Mouse (Mus musculus): Measurements from ENCODE around the gene Fam32a.

Gene Fam32a

DNA sequence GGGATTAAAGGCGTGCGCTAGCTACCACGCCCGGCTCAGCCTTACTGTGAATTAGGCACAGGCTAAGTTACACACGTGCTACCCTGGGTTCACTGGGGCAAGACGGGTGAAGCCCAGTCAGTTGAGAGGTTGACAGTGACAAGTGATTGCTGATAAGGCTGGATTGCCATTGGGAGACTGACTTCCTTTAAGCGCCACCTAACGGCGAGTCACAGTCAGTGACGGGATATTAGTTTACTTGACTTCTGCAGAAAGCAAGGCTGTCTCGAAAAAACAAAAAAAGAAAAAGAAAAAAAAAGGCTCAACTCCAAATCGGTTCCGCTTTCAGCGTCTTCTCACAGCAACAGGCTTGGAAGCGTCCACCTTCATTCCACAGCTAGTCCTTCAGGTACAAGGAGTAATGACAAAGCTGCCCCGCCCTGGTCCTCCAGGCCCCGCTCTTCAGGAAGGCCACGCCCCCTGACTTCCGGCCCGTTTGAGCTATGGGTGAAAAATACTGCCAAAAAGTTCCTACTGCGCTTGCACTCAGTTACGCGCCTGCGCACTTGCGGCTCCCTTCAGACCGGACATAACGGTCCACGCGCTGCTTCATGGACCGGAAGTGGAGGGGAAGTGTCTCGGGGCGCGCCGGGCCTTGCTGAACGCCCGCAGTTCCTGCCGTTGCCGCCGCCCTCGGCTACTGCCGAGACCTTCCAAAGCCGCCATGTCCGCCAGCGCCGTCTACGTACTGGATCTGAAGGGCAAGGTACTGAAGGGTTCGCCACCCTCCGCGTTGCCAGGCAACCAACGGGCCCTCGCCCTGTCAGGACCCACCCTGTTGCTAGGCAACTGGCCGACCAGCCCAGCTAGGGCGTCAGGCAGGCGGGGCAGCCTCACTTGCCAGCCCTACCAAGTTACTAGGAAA lies 20.2 kb downstream of the Fam32a start, which contains the start of gene Ap1m1:
Gene Ap1m1 (plus strand): TSS at position 520 of the 904 bp plus-strand sequence.
- CTCF ChIA-PET = interaction anchor here (1.3 kb wide), 1 partner anchor 65 kb away, joined by 3 read pairs; no protein-coding TSS in a partner anchor

DNA sequence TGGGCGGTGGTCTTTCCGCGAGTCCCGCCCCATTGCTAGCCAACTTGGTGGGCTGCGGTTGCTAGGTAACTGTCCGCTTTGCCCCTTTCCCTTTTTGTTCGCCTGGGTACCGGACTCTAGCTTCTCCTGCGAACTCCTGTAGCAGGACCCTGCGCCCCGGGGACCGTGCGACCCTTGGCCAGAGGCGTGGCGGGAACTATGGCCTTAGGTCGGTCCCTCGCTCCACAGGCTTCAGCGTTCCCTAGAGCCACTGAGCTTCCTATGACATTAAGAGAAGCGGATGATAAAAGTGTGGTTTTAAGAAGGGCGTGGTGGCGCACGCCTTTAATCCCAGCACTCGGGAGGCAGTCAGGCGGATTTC lies 20.9 kb downstream of the Fam32a start:
- CTCF ChIA-PET = no interaction called here

DNA sequence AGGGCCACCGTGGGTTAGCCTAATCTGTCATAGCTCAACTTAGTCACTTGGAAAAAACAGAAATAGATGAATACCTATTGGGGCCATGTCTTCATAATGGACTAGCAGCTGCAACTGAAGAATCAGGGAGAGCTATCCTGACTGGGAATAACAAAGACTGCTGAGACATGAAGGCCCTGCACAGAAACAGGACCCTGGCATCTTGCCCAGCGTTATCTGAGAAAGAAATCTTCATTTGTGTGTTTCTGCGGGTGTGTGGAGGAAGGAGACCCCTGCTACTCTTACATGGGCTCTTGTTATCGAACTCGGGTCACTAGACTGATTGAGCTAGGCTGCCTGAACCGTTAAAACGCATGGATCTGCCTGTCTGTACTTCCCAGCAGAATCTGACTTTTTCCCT lies 21.4 kb downstream of the Fam32a start:
- CTCF ChIA-PET = interaction anchor here (0.6 kb wide), 1 partner anchor 74 kb away, joined by 3 read pairs; no protein-coding TSS in a partner anchor

DNA sequence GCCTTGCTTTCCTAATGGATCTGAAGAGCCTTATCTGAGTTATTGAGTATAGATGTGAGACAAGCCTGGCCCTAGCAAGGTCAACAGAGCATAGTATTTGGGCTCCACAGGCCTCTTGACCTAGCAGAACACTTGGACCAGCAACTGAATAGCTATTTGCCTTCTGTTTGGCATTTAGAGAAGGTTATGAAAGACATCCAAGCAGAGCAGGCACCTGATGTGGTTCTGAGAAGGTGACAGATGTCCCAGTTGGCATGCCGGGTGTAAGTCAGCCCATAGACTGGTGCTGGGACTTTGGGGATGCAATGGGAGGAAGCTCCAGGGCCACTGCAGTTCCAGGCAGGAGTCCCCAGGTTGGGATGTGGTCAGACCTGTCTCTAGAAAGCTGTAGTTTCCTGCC lies 22.7 kb downstream of the Fam32a start:
- CTCF ChIA-PET = interaction anchor here (0.6 kb wide), 2 partner anchors 31 to 62 kb away, joined by 3 to 4 read pairs; no protein-coding TSS in a partner anchor

DNA sequence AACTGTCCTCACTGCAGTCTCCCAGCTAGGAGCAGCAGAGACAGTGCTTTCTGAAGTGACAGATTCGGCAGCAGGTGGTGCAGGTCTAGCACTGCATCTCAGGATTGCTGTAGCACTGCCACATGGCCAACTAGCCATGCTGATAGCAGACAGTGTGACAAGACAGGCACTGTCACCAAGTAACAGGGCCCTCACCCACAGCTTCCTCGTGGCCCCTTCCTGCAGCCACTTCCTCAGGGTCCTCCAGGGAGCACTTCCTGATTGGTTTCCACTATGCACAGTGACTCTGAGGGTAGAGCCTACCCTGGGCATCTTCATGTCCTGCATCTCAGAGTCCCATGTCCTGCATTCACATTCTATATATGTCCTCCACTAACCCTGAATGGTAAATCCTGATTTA lies 25.1 kb downstream of the Fam32a start:
- CTCF ChIA-PET = no interaction called here

DNA sequence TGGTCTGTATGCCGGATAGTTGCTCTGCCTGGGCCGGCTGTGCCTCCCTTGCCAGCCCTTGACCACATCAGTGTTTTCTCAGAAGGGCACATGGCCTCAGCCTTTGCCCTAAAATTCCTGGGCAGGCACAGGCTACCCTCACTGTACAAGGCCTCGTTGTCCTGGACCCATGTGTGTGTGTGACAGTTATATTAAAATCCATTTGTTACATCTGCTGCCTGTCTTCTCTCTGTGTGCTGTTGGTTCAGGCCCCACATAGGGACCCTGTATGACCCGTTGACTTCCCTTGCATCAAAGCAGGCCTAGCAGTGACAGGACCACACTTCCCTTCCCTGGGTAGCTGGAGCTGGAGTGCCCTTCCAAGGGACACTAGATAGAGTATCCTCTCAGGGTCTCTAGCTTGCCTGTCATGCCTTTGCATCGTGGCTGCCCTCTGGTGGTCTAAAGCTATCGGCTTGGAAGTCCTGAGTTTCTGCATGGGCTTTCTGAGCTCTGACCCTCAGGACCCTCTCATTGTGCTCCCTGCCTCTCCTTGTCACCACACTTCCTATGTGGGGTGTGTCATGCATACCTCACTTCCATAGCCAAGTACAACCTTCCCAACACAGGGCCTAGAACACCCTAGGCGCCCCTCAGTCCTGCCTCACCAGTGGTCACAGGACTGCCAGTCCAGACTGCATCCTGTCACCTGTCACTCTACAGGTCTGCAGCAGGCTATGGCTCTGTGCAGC lies 37.8 kb downstream of the Fam32a start:
- CTCF ChIA-PET = interaction anchor here (0.6 kb wide), 1 partner anchor 80 kb away, joined by 4 read pairs; no protein-coding TSS in a partner anchor

DNA sequence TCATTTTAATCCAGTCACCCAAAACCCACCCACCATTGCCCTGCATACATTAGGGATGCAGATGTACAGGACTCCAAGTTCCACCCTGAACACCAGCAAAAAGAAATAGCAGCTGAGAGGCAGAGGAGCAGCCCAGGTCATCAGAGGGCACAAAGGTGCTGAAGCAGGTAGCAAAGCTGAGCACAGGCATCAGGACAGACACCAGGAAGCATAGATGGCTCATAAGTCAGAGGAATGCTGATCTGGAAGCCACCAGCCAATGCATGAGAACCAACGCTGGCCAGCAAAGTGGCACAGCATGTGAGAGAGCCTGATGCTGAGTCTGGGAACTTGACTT lies 38.3 kb downstream of the Fam32a start:
- CTCF ChIA-PET = interaction anchor here (0.6 kb wide), 1 partner anchor 81 kb away, joined by 4 read pairs; no protein-coding TSS in a partner anchor

DNA sequence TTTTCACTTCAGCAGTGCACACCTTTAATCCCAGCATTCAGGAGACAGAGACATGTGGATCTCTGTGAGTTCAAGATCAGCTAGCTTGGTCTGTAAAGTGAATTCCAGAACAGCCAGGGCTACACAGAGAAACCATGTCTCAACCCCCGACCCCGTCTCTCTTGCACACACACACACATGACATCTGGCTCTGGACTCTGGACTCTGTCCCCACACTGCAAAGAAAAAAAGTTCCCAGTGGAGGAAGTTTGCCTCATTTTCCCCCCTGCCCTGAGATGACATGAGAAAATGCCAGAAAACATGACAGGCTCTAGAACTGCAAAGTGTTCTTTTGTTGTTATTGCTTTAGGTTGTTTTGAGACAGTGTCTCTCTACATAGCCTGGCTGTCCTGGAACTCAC lies 40.3 kb downstream of the Fam32a start:
- CTCF ChIA-PET = interaction anchor here (0.7 kb wide), 1 partner anchor 96 kb away, joined by 3 read pairs; no protein-coding TSS in a partner anchor

DNA sequence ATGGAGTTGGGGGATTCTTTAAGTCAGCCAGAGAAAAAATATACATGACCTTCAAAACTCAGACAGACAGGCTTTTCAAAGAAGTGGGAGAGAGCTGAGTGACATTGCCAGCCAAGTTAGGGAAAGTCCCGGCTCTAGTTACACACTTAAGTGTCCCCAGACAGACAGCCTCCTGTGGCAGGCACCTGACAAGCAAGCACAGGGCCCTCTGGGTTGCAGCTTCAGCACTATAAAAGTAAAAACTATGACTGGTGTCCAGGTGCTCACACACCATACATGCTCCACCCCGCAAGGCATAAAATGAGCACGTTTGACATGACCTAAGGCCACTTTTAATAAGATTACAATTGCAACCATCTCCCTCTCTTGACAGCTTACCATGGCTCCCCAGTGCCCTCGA lies 41.1 kb downstream of the Fam32a start:
- CTCF ChIA-PET = interaction anchor here (0.8 to 1.8 kb wide), 4 partner anchors 10 to 104 kb away, joined by 3 to 5 read pairs (median 4); no protein-coding TSS in a partner anchor

DNA sequence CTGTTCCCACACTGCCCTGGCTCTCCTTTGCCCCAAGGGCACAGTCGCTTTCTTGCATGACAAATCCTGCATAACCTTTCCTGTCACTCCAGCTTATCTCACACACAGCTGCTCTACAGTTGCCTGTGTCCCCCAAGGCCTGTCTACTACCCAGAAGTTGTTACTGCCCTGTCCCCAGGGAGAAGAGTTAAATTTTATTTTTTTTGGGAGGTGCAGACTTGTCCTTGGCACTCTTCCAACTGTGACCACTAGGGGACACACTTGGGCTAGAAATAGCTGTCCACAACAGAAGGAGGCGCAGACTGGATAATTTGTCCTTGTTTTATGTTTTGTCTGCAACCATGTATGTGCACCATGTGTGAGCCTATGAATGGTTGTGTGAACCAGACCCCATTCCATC lies 41.5 kb downstream of the Fam32a start:
- CTCF ChIA-PET = interaction anchor here (0.8 to 1.8 kb wide), 4 partner anchors 10 to 104 kb away, joined by 3 to 5 read pairs (median 4); no protein-coding TSS in a partner anchor

DNA sequence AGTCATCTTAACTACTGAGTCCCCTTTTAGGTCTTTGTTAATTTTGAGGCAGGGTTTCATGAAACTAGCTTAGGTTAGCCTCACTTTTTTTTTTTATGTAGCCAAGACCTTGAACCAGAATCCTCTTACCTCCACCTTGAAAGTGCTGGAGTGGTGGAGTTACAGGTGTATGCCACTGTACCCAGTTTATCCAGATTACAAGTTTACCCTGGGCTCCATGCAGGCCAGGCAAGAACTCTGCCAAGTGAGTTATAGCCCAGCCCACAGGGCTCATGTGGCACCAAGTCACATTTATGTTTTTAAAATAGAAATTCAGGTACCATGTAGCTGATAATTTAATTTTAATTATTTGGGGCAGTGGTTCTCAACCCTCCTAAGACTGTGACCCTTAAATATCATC lies 41.9 kb downstream of the Fam32a start:
- CTCF ChIA-PET = interaction anchor here (0.7 to 1.8 kb wide), 5 partner anchors 9 to 106 kb away, joined by 3 to 5 read pairs (median 5); no protein-coding TSS in a partner anchor

DNA sequence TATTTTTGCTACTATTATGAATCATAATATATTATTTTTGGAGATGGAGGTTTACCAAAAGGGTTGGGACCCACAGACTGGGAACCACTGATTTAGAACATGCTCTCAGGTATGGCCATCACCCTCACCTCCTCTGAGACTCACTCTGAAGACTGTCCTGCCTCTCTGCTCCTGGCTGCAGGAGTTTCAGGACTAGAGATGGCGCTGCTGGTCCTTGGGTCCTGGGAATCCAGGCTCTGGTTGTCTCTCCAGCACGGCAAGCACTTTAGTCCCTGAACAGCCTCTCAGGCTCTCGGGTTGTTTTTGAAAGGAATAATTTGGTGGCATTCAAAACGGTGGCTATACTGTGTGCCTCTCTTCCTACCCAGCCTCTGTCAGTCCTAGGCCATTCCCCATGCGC lies 42.3 kb downstream of the Fam32a start:
- CTCF ChIA-PET = interaction anchor here (0.7 to 1.8 kb wide), 3 partner anchors 25 to 107 kb away, joined by 3 to 5 read pairs (median 5); no protein-coding TSS in a partner anchor

DNA sequence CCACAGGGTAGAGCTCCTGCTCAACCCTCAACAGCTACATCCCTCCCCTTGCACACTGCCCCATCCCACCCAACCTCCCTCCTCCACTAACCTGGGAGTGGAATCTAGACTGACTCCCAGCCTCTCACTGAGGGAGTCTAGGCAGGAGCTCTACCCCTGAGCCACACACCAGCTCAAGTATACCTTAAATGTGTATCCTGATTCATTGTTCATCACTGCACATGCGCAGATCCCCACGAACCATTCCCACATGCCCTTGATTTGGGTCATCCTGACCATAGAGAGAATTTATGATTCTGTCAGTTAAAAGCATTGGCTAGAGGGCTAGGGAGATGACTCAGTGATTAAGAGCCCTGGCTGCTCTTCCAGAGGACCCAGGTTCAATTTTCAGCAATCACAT lies 43.2 kb downstream of the Fam32a start:
- CTCF ChIA-PET = interaction anchor here (0.7 kb wide), 1 partner anchor 101 kb away, joined by 3 read pairs; no protein-coding TSS in a partner anchor

DNA sequence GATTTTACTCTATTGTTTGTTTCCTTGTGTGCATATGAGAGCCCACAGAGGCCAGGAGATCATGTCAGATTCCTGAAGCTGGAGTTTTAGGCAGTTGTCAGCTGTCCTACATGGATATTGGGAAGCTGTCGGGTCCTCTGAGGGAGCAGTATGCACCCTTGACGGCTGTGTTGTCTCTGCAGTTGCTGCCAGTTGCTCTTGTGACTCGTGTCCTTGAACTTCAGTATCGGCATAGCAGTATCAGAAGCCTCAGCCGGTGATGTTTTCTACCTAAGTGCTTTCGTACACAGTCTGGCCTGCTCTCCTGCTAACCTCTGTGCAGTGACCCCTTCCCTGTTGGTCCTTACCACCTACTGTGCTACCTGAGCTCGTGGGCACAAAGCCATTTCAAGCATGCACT lies 43.9 kb downstream of the Fam32a start:
- CTCF ChIA-PET = interaction anchor here (1.0 kb wide), 1 partner anchor 61 kb away, joined by 3 read pairs; no protein-coding TSS in a partner anchor

DNA sequence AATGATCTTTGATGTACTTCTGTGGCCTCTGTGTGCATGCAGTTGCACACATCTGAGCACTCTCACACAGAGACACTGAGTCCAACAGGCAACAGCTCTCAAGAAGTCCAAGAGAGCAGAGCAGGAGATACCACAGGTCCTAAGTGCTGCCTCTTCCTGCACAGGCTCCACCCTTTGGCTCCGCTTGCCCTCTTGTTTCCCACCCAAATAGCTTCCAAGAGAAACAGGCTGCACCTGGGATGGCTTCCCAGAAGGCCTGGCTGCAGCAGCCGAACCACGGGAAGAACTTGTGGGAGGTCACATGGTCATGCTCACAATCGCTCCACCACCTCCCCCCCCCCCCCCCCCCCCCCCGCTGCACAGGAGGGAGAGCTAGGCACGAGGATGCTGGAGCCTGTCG lies 45.8 kb downstream of the Fam32a start:
- CTCF ChIA-PET = no interaction called here

DNA sequence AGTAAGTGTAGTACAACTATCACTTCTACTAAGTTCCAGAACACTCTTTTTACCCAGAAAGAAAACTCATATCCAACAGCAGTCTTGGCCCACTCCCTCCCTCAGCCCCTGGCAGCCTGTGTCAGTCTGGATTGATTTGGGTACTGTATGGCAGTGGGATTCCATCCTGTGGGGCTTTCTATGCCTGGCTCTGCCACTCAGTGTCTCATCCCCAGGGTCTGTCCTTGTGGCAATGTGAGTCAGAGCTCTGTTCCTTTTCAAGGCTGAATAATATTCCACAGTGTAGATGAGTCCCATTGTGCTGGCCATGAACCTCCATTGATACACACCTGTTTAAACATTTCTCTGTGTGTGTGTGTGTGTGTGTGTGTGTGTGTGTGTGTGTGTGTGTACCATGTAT lies 47.1 kb downstream of the Fam32a start:
- CTCF ChIA-PET = interaction anchor here (0.8 kb wide), 1 partner anchor 52 kb away, joined by 3 read pairs; the partner anchor contains the start of gene Klf2

DNA sequence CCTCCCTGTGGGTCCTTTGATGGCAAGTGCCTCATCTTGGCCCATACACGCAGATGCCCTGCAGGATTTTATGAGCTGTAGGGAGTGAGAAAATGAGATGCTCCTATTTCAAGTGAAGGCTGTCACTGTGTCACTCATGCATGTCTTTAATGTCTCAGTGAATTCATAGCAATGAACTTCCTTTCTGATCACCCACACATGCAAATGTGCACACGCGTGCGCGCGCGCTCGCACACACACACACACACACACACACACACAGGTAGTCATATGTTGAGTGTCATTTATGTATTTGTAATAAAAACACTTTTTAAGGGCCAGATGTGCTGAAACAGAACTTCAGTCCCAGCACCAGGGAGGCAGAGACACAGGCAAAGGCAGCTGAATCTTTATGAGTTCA lies 47.6 kb downstream of the Fam32a start:
- CTCF ChIA-PET = interaction anchor here (0.8 kb wide), 1 partner anchor 52 kb away, joined by 3 read pairs; the partner anchor contains the start of gene Klf2

DNA sequence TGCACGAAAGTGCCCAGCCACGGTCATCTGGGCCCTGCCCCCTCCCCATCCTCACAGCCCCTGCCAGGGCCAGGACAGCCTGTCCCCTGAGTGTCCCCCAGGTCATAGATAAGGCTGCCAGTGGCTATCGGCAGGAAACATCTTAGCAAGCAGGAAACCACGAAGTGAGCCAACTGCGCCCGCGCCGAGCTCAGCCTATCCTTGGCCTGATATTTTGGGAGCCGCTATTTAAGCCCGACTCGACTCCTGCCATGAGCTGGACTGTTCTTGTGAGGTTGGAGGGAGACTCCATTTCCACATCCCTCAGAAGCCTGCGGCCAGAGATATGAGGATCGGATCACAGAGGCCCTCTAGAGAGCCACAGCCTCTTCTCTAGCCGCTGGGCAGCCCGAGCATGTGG lies 48.8 kb downstream of the Fam32a start:
- CTCF ChIA-PET = interaction anchor here (0.5 to 0.7 kb wide), 4 partner anchors 29 to 1020 kb away, joined by 3 to 7 read pairs (median 4); no protein-coding TSS in a partner anchor

DNA sequence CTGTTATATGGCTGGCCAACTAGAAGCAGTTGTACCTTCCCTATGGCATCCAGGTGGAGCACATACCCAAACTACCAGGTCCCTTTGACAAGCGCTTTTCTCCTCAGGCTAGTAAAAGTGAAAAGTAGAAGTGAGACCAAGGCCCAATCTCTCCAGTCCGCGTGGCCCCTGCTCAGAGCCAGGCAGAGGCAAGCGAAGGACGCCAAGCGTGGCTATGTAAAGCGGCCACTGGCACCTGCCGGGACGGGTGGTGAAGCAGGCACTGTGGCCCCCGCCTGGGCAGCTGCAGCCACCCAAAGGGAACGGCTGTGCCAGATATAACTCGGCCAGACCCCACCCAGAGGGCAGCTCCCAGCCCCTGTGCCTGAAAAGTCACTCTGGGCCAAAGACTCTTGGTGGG lies 51.1 kb downstream of the Fam32a start:
- CTCF ChIA-PET = interaction anchor here (0.8 kb wide), 1 partner anchor 10 kb away, joined by 5 read pairs; no protein-coding TSS in a partner anchor

DNA sequence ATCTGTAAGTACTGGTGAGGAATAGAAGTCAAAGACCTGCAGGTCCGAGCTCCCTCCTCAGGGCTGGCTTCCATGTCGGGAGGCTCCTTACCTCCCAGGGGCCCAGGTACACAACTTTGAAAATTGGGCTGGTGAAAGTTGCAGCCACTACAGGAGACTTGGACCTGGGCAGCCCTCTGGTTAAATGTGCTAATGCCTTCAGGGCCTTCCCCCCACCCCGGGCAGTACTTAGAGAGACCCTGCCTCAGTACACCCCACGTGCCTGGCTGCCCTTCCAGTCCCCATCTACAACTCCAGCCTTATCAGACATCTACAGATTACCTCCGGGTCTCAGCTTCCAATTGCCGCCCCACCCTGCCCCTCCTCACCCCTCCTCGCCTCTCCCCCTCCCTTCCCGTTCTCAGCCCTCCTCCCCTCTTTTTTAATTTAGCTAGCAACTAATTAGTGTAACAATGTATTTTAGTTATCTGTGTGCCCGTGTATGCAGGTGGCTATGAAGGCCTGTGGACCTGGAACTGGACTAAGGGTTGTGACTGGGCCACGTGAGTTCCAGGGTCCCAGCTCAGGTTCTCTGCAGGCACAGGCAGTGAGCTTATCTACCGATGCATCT lies 51.6 kb downstream of the Fam32a start:
- CTCF ChIA-PET = interaction anchor here (0.8 kb wide), 1 partner anchor 10 kb away, joined by 5 read pairs; no protein-coding TSS in a partner anchor

DNA sequence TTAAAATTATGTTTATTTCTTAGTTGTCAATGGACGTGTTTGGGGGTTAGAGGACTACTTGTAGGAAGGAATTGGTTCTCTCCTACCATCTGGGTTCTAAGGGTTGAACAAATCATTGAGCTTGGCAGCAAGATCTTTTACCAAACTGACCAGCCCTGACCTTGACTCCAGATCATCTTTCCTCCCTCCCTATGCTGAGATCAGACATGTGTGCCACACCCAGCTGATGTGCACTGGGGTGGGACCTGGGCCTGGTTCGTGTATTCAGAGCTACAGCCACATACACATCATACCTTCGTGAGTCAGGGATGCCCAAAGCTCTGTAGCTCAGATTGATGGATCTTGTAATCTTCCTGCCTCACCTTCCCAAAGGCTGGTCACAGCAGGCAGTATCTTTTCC lies 52.2 kb downstream of the Fam32a start:
- CTCF ChIA-PET = no interaction called here
